Comparison of ENCODE assay signal across 17 mouse cellular contexts in the genomic region with DNA sequence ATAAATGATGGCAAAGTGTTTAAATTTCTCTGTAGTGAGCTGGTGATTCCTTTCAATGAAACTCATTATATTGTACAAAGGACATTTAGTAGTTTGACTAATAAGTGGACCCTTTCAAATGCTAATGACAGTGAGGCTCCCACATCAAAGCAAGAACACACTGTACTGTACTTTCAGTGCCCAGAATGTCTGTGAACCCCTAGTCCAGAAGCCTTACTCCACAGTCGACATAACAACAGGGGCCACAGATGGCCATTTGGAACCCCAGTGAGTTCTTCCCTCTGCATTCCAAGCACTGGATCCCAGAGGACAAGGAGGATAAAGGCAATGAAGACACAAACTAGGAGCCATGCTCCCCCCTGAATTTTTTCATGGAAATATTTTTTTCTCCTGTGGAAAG.
A peak's percentile ranks its signal among the peaks of the same experiment; 100 is the strongest.
DNase-seq lines count a peak whose midpoint lies in the region; ATAC-seq and TF ChIP-seq lines count a peak whose summit lies in the region.
"Had no signal": no experiment of that assay in that cellular context is flagged by ENCODE, and none has a peak within 500 bp of the region (broad histone marks: within the 10 kb centered on the region; RNA-seq: fewer than 3 reads in every experiment).

No protein-coding gene starts in this region.

- TF ChIP-seq CTCF in left cerebral cortex, adult 2 months (IDR thresholded peaks at IDR 0.05): no peak

- H3K36me3 ChIP-seq in forebrain, embryonic 15.5 days: no peaks in the 10 kb centered on the region
- H3K36me3 ChIP-seq: neural tube, embryonic 12.5 days; stomach, embryonic 15.5 days had no signal

- intact Hi-C loops in left cerebral cortex, postnatal 14 days (cut with DNase I): loop anchor here (10.0 kb wide), 1 partner anchor 224 kb away; no protein-coding TSS in a partner anchor
- intact Hi-C loops in left cerebral cortex, adult 2 months (cut with DNase I): loop anchor here (5.0 kb wide), 2 partner anchors 118 to 227 kb away; no protein-coding TSS in a partner anchor

- no peak overlapping the region for H3K9ac ChIP-seq in forebrain, embryonic 15.5 days (replicated peaks)
- H3K9ac ChIP-seq: liver, postnatal 0 days; neural tube, embryonic 12.5 days; stomach, embryonic 15.5 days had no signal

- peaks cover 11% of the 10 kb centered on the region for H3K4me1 ChIP-seq in forebrain, embryonic 15.5 days
- H3K4me1 ChIP-seq: neural tube, embryonic 12.5 days; stomach, embryonic 15.5 days had no signal

- no peak overlapping the region for H3K4me3 ChIP-seq in left cerebral cortex, adult 2 months
- no peak overlapping the region for H3K4me3 ChIP-seq in forebrain, embryonic 15.5 days
- H3K4me3 ChIP-seq: erythroblast, embryonic 14.5 days; neural tube, embryonic 12.5 days; stomach, embryonic 15.5 days had no signal

- H3K27me3 ChIP-seq in forebrain, embryonic 15.5 days: no peaks in the 10 kb centered on the region
- H3K27me3 ChIP-seq: neural tube, embryonic 12.5 days; stomach, embryonic 15.5 days had no signal

- H3K4me2 ChIP-seq in forebrain, embryonic 15.5 days (replicated peaks): no peak overlapping the region
- H3K4me2 ChIP-seq: neural tube, embryonic 12.5 days; stomach, embryonic 15.5 days had no signal

- whole genome bisulfite sequencing in forebrain, embryonic 15.5 days: 0% methylated on average over 1 of the region's 1 CpGs

- H3K27ac ChIP-seq in left cerebral cortex, adult 2 months: no peak overlapping the region
- H3K27ac ChIP-seq in forebrain, embryonic 15.5 days (replicated peaks): peak overlapping the region; percentile 40; the same call in 1 of the 2 replicates
- H3K27ac ChIP-seq: neural tube, embryonic 12.5 days; stomach, embryonic 15.5 days had no signal

- no peaks in the 10 kb centered on the region for H3K9me3 ChIP-seq in forebrain, embryonic 15.5 days
- H3K9me3 ChIP-seq: neural tube, embryonic 12.5 days; stomach, embryonic 15.5 days had no signal

- DNase-seq in left cerebral cortex, postnatal 14 days (ENCODE audit: low spot score in 2 of 2): peak; percentile 49 to 68
- no peak for DNase-seq in left cerebral cortex, adult 2 months (ENCODE audit: extremely low spot score in 1 of 2, low spot score in 2 of 2)
- peak; percentile 3 for DNase-seq in R1 (ENCODE audit: low read depth, low spot score)
- peak; percentile 51 for DNase-seq in cerebellum, adult 11-12 months
- no peak for DNase-seq in thymus, postnatal 25 days
- DNase-seq in gastrocnemius, adult 18-20 months (ENCODE audit: low spot score): no peak
- DNase-seq in c-Kit-positive CD71-positive TER-119-positive erythroid progenitor cells, embryonic 14.5 days (ENCODE audit: low spot score): no peak
- DNase-seq: adrenal gland, postnatal 36 days; heart, postnatal 10 days; kidney, adult 11 months; liver, postnatal 0 days; right cerebral cortex, postnatal 25 days had no signal

- ATAC-seq in forebrain, embryonic 15.5 days (replicated peaks): peak; percentile 88
- ATAC-seq: CD4-positive, CD25-positive, alpha-beta regulatory T cell, adult 4 months; liver, postnatal 0 days had no signal

Comparison
In these comparisons a context has a peak if more than half of its experiments do, and no peak if none do; other contexts are left out.
1. DNase-seq: peak in left cerebral cortex, postnatal 14 days (2 of 2), R1 (single experiment) and cerebellum, adult 11-12 months (single experiment); none in left cerebral cortex, adult 2 months (0 of 2), thymus, postnatal 25 days (single experiment), gastrocnemius, adult 18-20 months (single experiment) and c-Kit-positive CD71-positive TER-119-positive erythroid progenitor cells, embryonic 14.5 days (single experiment).